Mouse (Mus musculus): ENCODE measurements around the gene Zfp92.

DNA sequence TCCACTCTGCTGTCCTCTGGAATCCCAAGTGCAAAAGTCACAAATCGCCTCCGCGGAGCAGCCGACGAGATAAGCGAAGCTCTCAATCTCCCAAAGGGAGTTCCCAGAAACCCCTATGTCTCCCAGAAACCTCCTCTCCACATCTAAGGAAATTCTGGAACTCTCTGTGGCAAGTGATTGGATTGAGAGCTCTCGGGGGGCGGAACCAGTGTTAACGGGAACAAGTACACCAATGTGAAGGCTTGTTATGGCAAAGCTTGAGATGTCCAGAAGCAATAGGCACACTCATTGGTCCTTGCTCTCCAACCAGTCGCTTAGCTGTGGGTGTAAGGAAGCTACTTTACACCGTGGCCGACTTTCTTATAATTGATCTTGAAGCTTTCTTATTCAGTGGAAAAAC is 9.3 kb upstream of the Zfp92 start:
- TF ChIP-seq CTCF (IDR thresholded peaks at IDR 0.05; ENCODE audit: control insufficient read depth, insufficient read depth, low read length) (no peak), POLR2A (IDR thresholded peaks at IDR 0.05; ENCODE audit: borderline replicate concordance, control insufficient read depth, low read depth, low read length) (no peak)
